Mouse (Mus musculus) layer of hippocampus, postnatal 10 days (tissue): ENCODE measurements around the gene Sprr2i. TPM values are rescaled to one million over a fixed set of nuclear protein-coding genes. Genes with fewer than 3 reads are reported as not detected.

ENCODE experiments used
- DNase-seq, 2 experiments: peaks; one replicate each; pipeline ENCODE4 v3.0.0; 2021; ENCODE audit warnings: low spot score in 2 of 2
- long read RNA-seq: library from polyadenylated mRNA; stranded (forward); transcript quantifications from one replicate; pipeline ENCODE4 v2.0.0, GENCODE M21; 2023
- total RNA-seq, 2 experiments: library from RNA; stranded (reverse); gene quantifications; 2 replicates each; pipeline ENCODE4 v1.2.3; 2021

Gene Sprr2i
- not detected for total RNA-seq
- long read RNA-seq = 0 reads

DNA sequence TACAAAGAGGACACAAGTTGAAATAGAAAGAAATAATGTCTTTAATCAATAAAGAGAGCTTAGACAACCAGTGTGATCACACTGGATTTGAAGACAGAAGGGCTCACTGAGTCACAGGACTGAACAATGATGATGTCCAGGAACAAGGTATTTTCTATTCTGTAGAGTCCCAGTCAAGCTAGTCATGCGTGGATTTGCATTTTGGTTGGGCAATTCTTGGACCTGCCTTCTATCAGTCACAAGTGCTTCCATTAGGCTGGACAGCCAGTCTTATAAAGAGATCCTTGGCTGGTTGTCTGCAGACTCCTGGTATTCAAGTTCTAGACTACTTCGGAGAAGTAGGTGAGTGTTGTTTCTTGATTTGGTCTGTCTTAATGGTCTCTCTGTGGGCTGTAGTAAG, at the start of gene Sprr2i:
TSS of gene Sprr2i (plus strand) at position 301 of the 400 bp plus-strand sequence.
- DNase-seq = no peak

DNA sequence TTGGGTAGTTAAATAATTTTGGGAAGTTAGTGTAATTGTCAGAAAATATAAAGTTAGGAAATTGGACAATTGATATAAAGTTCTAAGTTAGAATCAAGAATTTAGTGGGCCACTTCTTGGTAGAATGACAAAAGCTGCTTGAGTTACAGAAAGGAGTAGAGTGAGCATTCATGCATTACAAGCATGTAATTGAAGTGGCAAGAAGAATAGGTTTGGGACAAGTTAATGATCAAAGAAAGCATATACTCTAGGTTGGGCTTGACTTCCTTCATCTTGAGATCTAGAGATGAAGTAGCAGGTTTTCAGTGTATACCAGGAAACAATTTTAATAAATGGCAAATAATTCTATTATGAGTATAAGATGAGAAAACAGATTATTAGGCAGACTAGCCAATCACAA, 46.2 kb upstream of the Sprr2i start:
- no peak for DNase-seq

DNA sequence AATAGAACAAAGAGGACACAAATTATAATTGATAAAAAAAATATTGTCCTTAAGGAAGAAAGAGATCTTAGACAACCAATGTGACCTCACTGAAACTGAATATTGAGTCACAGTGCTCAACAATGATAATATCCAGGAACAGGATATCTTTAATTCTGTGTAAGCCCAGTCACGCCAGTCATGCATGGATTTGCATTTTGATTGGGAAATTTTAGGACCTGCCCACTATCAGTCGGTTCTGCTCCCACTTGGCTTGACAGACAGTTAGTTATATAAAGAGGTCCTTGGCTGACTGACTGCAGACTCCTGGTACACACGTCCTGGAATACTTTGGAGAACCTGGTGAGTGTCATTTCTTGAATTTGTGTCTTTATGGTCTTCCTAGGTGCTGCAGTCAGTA, 42.9 kb upstream of the Sprr2i start, which contains the start of gene Sprr2f:
TSS of gene Sprr2f (plus strand) at position 301 of the 400 bp plus-strand sequence.
- no peak for DNase-seq

DNA sequence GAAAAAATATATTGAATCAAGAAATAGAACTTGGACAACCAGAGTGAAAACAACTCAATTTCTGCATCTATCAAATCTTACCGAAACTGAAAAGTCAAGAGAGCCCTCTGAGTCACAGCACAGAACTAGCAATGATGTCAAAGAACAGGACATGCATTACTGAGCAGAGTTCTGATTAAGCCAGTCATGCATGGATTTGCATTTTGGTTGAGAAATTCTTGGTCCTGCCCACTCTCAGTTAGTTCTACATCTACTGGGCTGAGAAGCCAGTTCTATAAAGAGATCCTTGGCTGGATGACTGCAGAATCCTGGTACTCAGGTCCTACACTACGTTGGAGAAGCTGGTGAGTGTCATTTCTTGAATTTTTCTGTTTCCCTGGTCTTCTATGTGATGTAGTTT, 34.2 kb upstream of the Sprr2i start:
- DNase-seq = no peak

DNA sequence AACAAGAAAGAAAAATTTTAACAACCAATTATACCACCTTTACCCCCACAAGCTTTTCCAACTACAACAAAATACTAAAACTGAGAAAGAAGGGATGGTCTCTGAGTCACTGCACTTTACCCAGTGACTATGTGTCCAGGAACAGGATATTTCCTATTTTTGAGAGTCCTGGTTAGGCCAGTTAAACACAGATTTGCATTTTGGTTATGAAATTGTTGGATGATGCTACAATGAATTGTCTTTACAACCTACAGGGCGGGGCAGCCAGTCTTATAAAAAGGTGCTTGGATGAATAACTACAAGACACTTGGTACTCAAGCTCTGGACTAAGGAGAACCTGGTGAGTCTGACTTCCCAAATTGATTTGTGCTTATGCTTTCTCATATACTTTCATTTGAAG, 22.4 kb upstream of the Sprr2i start, which contains the start of gene Sprr2h:
TSS of gene Sprr2h (plus strand) at position 301 of the 400 bp plus-strand sequence.
- no peak for DNase-seq

DNA sequence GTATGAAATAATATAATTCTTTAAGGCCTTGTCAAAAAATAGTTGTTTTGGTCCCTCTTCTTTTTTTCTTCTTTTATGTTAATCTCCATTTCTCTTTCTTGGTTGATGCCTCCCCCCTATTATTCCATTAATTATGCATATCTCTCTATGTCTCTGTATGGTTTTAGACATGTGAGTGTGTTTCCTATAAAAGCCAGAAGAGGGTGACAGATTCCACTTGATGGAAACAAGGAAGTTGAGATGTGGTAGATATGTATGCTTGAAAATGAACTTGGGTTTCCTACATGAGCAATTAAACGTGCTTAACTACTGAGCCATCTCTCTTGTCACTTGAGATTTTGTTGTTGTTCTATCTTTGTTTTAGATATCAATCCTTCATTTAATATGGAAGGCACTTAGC, 13.5 kb upstream of the Sprr2i start:
- DNase-seq = no peak

DNA sequence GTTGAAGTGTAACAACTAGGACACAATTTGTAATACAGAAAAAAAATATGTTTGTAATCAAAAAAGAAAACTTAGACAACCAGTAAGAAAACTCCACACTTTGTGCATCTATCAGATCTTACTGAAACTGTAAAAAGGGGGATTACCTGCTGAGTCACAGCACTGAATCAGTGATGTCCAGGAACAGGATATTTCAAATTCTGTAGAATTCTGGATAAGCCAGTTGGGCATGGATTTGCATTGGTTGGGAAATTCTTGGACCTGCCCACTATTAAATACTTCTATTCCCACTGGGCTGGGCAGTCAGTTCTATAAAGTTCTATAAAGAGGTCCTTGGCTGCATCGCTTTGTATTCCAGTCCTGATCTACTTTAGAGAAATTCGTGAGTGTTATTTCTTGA, 10.0 kb downstream of the Sprr2i start, which contains the start of gene Sprr2j-ps:
TSS of gene Sprr2j-ps (plus strand) at position 301 of the 400 bp plus-strand sequence.
- DNase-seq = no peak

DNA sequence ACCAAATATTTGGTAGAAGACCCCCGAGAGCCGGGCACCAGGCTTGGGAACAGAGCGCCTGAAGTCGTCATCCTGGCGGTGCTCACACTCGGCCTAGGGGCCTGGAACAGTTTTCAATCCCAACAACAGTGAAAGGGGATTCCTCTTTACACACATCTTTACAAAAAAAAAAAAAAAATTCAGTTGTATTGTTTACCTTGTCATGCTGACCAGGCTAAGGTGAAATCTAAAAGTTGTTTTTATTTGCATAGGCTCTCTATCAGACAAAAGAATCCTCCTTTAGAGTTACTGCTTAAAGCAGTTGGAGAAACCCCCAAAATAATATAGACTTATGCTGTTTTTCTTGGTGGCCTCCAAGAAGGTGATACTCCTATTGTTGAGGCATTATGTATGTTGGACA, 21.5 kb downstream of the Sprr2i start, which contains the start of gene Gm9774:
TSS of gene Gm9774 (minus strand) at position 101 of the 400 bp plus-strand sequence.
- no peak for DNase-seq

DNA sequence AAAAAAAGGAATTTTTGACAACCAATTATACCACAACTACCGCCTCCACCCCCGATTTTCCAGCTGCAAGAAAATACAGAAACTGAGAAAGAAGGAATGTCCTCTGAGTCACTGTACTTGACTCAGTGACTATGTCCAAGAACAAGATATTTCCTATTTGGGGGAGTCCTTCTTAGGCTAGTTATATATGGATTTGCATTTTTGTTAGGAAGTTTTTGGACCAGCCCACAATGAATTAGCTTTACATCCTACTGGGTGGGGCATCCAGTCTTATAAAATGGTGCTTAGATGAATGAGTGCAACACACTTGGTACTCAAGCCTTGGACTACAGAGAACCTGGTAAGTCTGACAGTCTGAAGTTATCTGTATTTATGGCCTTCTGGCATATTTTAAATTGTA, 24.5 kb downstream of the Sprr2i start, which contains the start of gene Sprr2k:
TSS of gene Sprr2k (plus strand) at position 301 of the 400 bp plus-strand sequence.
- no peak for DNase-seq

DNA sequence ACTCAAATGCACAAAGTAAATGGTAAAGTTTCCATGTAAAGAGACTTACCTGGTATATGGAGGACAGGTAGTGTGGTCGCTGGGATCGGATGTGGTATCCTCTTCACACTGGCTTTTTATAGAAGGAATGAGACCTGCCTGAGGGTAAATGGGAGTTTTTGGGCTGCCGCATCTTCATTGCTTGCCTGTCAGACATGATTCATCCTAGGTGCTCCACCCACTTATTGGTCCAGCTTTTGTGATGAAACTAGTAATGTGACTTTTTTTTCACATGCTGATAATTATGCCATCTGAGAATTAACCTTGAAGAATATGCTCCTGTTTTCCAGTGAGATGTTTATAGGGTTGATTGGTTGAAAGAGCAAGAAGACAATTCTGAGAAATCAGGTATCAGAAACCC, 30.9 kb downstream of the Sprr2i start, which contains the start of gene Sprr1b:
TSS of gene Sprr1b (minus strand) at position 101 of the 400 bp plus-strand sequence.
- DNase-seq = no peak

DNA sequence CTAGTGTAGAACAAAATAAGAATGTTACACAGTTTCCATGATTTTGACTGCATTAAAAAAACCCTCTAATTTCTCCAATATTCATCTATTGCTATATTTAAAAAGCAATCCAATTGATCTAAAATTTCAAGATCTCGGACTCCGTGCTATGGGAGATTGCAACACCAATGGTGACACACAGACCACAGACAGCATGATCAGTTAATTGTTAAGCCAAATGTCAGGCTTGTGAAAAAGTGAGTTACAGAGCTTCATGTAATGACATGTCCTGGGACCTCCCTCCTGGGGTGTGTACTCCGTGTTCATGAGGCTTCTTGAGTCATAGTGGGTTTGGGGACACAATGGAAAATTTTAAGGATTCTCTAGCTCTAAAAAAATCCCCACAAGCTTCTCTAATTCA, 32.4 kb downstream of the Sprr2i start:
- DNase-seq = no peak

DNA sequence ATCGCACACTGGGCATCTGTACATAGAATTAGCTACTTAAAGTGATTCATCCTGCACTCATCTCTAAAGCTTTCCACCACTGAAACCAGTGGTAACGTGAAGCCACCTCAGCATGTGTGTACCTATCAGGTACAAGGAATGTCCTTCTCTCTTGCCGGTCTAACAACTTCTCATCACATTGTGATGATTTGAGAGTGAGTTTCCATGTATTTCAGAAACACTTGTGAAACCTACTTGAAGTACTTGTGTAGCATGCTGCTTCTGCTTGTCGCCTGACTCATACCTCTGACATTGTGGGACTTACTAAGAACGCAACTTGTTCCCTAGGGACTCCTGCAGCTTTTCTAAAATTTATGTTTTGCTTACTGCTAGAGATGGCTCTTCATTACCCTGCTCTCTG, 47.4 kb downstream of the Sprr2i start:
- no peak for DNase-seq

DNA sequence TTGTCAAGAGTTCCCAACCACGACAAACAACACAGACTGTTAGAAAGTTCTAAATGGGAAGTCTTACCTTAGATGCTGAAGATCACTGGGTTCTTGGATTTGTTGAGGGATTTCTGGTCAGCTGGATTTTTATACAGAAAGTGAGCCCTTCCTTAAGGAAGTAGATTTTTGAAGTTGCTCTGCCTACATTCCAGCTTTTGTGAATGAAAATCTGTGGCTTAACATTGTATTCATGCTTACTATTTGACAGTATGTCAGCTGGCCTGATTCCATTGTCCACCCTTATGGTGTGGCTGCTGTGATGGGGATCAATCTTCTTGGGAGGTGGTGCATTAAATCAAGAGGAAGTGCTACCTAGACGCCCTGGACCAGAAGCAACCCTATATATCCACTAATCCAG, 50.8 kb downstream of the Sprr2i start, which contains the start of gene Sprr3:
TSS of gene Sprr3 (minus strand) at position 101 of the 400 bp plus-strand sequence.
- no peak for DNase-seq

Other genes starting within 250 kb of the Sprr2i start
- not detected for gene Sprr2a1, start 192.2 kb upstream of the Sprr2i start, total RNA-seq
- gene Sprr2a2, start 192.1 kb upstream of the Sprr2i start, total RNA-seq = not detected
- gene Sprr2a3, start 122.6 kb upstream of the Sprr2i start, total RNA-seq = not detected
- not detected for gene Sprr2b, start 91.4 kb upstream of the Sprr2i start, total RNA-seq
- not detected for gene Sprr2d, start 68.9 kb upstream of the Sprr2i start, total RNA-seq
- not detected for gene Sprr2e, start 55.8 kb upstream of the Sprr2i start, total RNA-seq
- gene Sprr2f, start 42.8 kb upstream of the Sprr2i start, total RNA-seq = not detected
- not detected for gene Sprr2h, start 22.3 kb upstream of the Sprr2i start, total RNA-seq
- gene Sprr2j-ps, start 10.1 kb downstream of the Sprr2i start, total RNA-seq = not detected
- under 1 TPM; 0.57 to 0.96 TPM for gene Gm9774, start 21.4 kb downstream of the Sprr2i start, total RNA-seq
- not detected for gene Sprr2k, start 24.6 kb downstream of the Sprr2i start, total RNA-seq
- not detected for gene Sprr1b, start 30.8 kb downstream of the Sprr2i start, total RNA-seq
- gene Sprr3, start 50.7 kb downstream of the Sprr2i start, total RNA-seq = not detected
- not detected for gene Sprr1a, start 77.9 kb downstream of the Sprr2i start, total RNA-seq
- not detected for gene Sprr4, start 92.5 kb downstream of the Sprr2i start, total RNA-seq
- not detected for gene 2310046K23Rik, start 126.5 kb downstream of the Sprr2i start, total RNA-seq
- gene Ivl, start 165.7 kb downstream of the Sprr2i start, total RNA-seq = not detected
- gene Smcp, start 181.0 kb downstream of the Sprr2i start, total RNA-seq = not detected
- not detected for gene 2210017I01Rik, start 199.5 kb downstream of the Sprr2i start, total RNA-seq
- not detected for gene Lce6a, start 213.7 kb downstream of the Sprr2i start, total RNA-seq
- not detected for gene Lce1a1, start 240.3 kb downstream of the Sprr2i start, total RNA-seq
- not detected for gene Lce1b, start 248.9 kb downstream of the Sprr2i start, total RNA-seq